Mouse (Mus musculus) cerebral cortex, adult 2 months (tissue): ENCODE results near the gene Olfr106-ps.

ENCODE experiments used
- WGBS: fragments of 180-500 bp; shearing (Covaris S2); methylation state at CpG from one replicate; pipeline ENCODE4 v1.1.7; 2018; 5-methylcytosine and 5-hydroxymethylcytosine counted together

Olfr106-ps gene

GRCm38 (mm10) chr17:37390093-37390492 lies at the start of gene Olfr106-ps:
Gene Olfr106-ps (plus strand): TSS chr17:37390393.
- 69% methylated on average over 1 of the region's 1 CpGs for WGBS

GRCm38 (mm10) chr17:37359282-37359681 lies 30.9 kb upstream of the Olfr106-ps start, which contains the start of gene Olfr104-ps:
Gene Olfr104-ps (plus strand): TSS chr17:37359582.

GRCm38 (mm10) chr17:37378733-37379132 lies 11.5 kb upstream of the Olfr106-ps start, which contains the start of gene Olfr105-ps:
Gene Olfr105-ps (plus strand): TSS chr17:37379033.

GRCm38 (mm10) chr17:37398926-37399325 lies 8.7 kb downstream of the Olfr106-ps start, which contains the start of gene Olfr107:
Gene Olfr107 (plus strand): TSS chr17:37399226.
- 80% methylated on average over 3 of the region's 3 CpGs for WGBS

- WGBS, result 56% methylated on average over 1 of the region's 1 CpGs
These were observed 55.0 kb downstream of the Olfr106-ps start, which contains the start of gene Olfr108 for GRCm38 (mm10) chr17:37445180-37445579. Gene Olfr108 (plus strand): TSS chr17:37445480.
